Mouse (Mus musculus) kidney, adult 2 months (tissue): ENCODE results near the gene Sost.

ENCODE experiments used
- CTCF ChIP-seq: fragments of 200-500 bp; conservative IDR thresholded peaks from 2 replicates; pipeline ENCODE4 v1.5.1; 2011; ENCODE audit warnings: low read depth, mild to moderate bottlenecking, control low read depth, low read length, moderate library complexity, mixed read lengths; ENCODE audit not compliant: insufficient read depth, insufficient read length
- POLR2A ChIP-seq: fragments of 200-500 bp; IDR thresholded peaks from one replicate; pipeline ENCODE4 v1.6.1; 2011; ENCODE audit warnings: low read depth, low read length, control low read depth

- TF ChIP-seq CTCF (no peak), POLR2A (no peak)
These were observed 3.0 kb upstream of the Sost start for GRCm38 (mm10) chr11:101969835-101970234.
